Mouse (Mus musculus): ENCODE measurements around the gene Sytl5.

Gene Sytl5

DNA sequence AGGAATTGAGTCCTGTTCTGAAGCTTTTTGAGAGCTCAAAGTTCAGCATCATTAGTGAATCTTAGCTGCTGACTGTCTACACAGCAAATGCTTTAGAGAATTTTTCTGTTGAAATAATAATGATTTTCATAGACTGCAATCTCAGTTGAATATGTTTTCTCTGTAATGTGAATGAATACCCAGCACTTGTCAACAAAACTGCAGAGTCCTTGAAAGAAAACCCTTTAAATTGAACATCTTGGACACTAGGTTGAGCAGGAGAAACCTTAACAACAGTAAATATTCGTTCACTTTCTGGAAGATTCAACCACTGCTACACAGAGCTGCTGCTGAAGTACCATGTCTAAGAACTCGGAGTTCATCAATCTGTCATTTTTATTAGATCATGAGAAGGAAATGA is at the start of gene Sytl5:
Gene Sytl5, plus strand, starts transcription at position 301 of the 400 bp plus-strand sequence.
- no peak for DNase-seq (ENCODE audit: low spot score)

GRCm38 (mm10) chrX:9846628-9847027 is 38.8 kb upstream of the Sytl5 start, which contains the start of gene Hypm:
Gene Hypm (plus strand): TSS chrX:9846928.
- DNase-seq (ENCODE audit: low spot score) = no peak

DNA sequence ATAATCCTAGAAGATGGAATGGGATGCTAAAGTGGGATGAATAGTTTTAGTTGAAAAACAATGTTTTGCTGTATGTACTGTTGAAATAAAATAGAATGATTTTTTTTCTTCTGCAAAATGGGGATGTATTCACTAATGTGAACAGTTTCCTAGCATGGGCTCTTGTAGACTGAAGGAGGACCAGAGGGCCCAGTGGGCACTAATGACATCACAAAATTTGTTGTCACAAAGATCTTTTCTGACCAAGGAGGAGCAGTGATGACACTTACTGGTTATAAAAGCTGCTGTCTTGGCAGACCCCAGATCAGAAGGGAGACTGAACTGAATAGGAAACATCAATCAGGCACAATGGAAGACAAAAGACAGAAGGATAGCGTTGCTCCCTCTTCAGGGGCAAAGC is 36.0 kb upstream of the Sytl5 start, which contains the start of gene H2al3:
Gene H2al3, plus strand, starts transcription at position 301 of the 400 bp plus-strand sequence.
- DNase-seq (ENCODE audit: low spot score) = no peak

GRCm38 (mm10) chrX:9861859-9862258 is 23.6 kb upstream of the Sytl5 start:
- no peak for DNase-seq (ENCODE audit: low spot score)

DNA sequence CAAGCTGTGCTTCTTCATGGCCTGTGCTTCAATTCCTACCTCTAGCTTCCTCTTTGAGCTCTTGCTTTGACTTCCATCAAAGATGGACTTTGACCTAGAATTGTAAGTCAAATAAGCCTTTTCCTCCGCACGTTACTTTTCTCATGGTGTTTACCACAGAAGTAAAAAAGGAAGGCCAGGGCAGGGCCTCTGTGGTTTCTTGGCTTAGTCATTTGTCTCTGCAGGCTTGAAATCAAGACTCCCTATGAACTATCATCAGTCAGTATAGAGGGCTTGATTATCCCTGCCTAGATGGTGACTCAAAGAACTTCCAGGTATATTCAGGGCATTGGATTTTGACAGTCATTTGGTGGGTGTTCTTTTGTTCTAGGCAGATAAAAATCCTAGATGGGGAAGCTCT is 9.9 kb upstream of the Sytl5 start:
- DNase-seq (ENCODE audit: low spot score) = no peak

GRCm38 (mm10) chrX:9909572-9909971 is 24.1 kb downstream of the Sytl5 start:
- no peak for DNase-seq (ENCODE audit: low spot score)

- no peak for DNase-seq (ENCODE audit: low spot score)
Observed at GRCm38 (mm10) chrX:9933839-9934238, 48.4 kb downstream of the Sytl5 start.

DNA sequence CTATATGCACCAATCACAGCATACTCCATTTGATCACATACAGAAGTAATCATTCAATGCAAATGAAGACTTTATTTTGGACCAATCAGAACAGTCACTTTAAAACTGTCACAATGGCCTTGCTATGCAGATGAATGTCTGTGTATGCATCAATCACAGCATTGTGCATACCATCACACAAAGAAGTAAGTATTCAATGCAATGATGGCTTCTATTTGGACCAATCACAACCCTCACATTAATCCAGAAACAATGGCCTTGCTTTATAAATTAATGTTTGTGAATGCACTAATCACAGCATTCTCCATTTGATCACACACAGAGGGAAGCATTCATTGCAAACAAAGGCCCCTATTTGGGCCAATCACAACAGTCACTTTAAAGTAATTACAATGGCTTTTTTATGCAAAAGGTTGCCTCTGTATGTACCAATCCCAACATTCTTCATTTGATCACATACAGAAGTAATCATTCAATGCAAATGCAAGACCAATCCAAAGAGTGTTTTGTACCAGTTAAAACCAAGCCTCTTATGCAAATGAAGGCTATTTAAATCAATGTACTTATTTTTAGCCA is 98.8 kb downstream of the Sytl5 start:
- DNase-seq (ENCODE audit: low spot score) = no peak

- DNase-seq (ENCODE audit: low spot score) = no peak
Observed at GRCm38 (mm10) chrX:10000718-10001117, 115.3 kb downstream of the Sytl5 start.

DNA sequence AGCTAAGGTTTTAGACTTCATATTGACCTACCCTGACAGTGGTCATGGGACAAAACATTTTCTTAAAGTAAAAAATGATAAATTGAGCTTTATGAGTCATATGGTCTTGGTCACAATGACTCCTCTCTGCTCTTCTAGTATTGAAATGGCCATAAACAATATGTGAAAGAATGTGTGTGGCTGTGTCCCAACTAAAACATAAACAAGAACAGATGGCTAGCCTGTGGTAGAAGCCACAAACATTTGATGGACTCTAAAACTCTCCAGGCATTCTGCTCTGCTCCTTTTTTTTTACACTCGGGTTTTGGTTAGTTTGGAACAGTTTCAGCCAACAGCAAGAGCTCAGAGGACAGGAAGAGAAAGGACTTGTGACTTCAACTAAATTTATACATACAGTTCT is 120.5 kb downstream of the Sytl5 start:
- DNase-seq (ENCODE audit: low spot score) = no peak

- no peak for DNase-seq (ENCODE audit: low spot score)
Observed at GRCm38 (mm10) chrX:10007675-10008270, 122.4 kb downstream of the Sytl5 start.

- DNase-seq (ENCODE audit: low spot score) = no peak
Observed at GRCm38 (mm10) chrX:10010202-10010601, 124.8 kb downstream of the Sytl5 start.

- no peak for DNase-seq (ENCODE audit: low spot score)
Observed at GRCm38 (mm10) chrX:10034666-10035065, 149.2 kb downstream of the Sytl5 start.

Measured in ovary, postnatal 10 days (tissue).